Mouse (Mus musculus) gastrocnemius, adult 18-20 months (tissue): ENCODE measurements around the gene Wdr74. TPM values are rescaled to one million over a fixed set of nuclear protein-coding genes. Genes with fewer than 3 reads are reported as not detected.
A peak's percentile ranks its signal among the peaks of the same experiment; 100 is the strongest.

Source experiments
- DNase-seq: peaks from one replicate; pipeline ENCODE4 v3.0.0; 2021; ENCODE audit warnings: low spot score
- long read RNA-seq, 2 experiments: library from polyadenylated mRNA; stranded (forward); transcript quantifications; one replicate each; pipeline ENCODE4 v2.0.0; 2021
- total RNA-seq, 2 experiments: library from RNA; stranded (reverse); gene quantifications; 2 replicates each; pipeline ENCODE4 v1.2.3; 2021

Wdr74 gene
- 10 to 100 TPM; 16.4 to 16.9 TPM for total RNA-seq
- long read RNA-seq, experiment 1, transcript Wdr74-201 (11 exons, 1,204 nt), result major isoform, 12 of 12 reads
- long read RNA-seq, experiment 1, partial matches to known transcripts, result 0 of 12 reads
- long read RNA-seq, experiment 1, other reads (novel, unspliced or antisense), result 0 of 12 reads
- long read RNA-seq, experiment 2, transcript Wdr74-201 (11 exons, 1,204 nt), result major isoform, 10 of 13 reads
- long read RNA-seq, experiment 2, partial matches to known transcripts, result 2 of 13 reads
- long read RNA-seq, experiment 2, other reads (novel, unspliced or antisense), result 1 of 13 reads

GRCm38 (mm10) chr19:8735389-8736159, at the start of gene Wdr74:
TSS of gene Wdr74 (plus strand) at chr19:8735827.
- peak; percentile 90 for DNase-seq

- no peak for DNase-seq
These were observed 43.6 kb upstream of the Wdr74 start for GRCm38 (mm10) chr19:8691871-8692539.

- DNase-seq, result no peak
These were observed 42.9 kb upstream of the Wdr74 start for GRCm38 (mm10) chr19:8692740-8693139.

GRCm38 (mm10) chr19:8695330-8695729, 40.3 kb upstream of the Wdr74 start:
- DNase-seq, result no peak

- DNase-seq, result no peak
These were observed 36.0 kb upstream of the Wdr74 start for GRCm38 (mm10) chr19:8699652-8700051.

- no peak for DNase-seq
These were observed 33.2 kb upstream of the Wdr74 start for GRCm38 (mm10) chr19:8702458-8702857.

DNA sequence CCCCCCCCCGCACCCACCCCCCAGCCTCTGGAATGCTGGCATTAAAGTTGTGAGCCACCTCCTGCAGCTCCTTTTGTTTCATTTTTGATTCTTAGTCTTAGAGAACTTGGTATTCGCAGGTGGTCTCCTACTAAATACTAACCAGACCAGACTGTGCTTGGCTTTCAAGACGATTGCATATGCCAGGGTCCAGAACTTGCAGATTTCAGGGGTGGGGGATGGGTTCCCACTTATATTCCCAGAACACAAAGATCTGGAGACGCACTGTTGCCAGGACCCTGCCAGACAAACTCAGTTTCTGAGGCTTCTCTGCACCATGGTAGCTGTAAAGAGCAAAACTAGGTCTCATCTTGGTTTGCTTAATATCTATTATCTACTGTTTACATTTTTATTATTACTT, 32.1 kb upstream of the Wdr74 start:
- DNase-seq, result no peak

- DNase-seq, result no peak
These were observed 30.5 kb upstream of the Wdr74 start for GRCm38 (mm10) chr19:8705026-8705708.

DNA sequence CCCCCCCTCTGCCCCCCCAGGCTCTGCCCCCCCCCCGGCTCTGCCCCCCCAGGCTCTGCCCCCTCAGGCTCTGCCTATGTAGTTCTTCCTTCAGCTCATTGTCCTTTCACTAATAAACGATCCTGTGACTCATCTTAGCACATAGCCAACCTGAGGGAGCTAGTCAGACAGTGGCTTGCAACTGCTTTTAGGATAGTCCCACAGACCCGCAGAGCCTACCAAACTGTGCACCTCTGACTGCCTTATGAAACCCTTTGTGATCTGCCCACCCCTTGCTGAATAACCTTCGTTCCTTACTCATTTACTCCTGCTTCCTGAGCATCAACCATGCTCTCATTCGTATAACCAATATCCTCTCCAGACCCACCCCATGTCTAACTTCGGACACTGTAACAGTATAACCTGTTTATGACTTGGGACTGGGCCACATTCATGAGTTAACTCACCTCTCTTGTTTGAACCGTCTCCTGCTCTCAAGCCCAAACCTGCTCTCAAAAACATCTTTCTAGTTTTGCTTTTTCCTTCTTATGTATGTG, 29.4 kb upstream of the Wdr74 start:
- DNase-seq, result no peak

DNA sequence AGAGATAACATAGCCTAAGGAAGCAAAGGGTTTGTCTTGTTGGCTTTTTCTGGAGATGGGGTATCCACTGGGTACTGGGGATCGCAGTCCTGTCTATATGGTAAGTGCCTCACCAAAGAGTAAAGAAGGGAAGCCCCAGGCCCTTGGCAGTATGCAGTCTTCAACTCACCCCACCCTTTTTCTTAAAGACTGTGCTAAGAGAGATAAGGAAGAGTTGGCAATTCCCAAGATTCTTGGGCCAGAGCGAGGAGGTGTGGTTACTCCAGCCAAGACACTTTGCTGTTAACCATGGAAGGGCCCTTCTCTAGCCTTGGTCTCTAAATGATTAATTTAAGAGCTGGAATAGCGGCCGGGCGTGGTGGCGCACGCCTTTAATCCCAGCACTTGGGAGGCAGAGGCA, 28.7 kb upstream of the Wdr74 start:
- DNase-seq, result no peak

DNA sequence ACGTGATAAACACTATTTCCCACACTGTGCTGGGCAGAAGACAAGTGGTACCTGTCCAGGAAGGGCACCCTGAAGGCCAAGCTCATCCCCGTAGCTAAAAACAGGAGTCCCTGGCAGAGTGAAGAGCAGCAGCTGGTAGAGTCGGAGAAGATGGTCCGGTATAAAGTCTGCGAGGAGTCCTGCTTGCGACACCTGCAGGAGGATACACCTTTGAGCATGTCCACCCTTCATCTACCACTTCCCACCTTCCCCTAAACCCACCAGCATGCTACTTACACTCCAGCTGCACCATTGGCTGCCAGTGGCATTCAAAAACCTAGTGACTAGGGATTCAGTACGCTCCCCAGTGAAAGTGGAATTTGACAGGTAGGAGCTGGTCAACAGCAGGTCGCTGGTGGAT, 26.7 kb upstream of the Wdr74 start:
- DNase-seq, result no peak

DNA sequence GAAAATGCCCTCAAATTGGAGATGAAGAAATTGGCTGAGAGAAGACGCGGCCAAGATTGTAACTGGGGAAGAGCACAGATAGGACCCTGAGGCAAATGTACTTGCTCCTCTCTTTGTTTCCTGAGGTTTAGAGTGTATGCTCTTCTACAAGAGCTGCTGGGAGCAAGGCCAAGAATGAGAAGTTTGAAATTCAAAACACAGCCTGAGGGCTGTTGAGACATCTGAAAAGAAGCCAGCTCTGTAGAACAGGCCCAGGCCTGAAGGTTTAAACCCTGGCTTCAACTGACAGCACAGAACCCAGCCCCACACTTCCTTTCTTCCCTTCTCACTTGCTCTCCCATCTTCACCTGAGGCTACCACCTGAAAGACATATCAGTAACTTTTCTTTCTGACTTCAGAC, 25.6 kb upstream of the Wdr74 start:
- DNase-seq, result no peak

DNA sequence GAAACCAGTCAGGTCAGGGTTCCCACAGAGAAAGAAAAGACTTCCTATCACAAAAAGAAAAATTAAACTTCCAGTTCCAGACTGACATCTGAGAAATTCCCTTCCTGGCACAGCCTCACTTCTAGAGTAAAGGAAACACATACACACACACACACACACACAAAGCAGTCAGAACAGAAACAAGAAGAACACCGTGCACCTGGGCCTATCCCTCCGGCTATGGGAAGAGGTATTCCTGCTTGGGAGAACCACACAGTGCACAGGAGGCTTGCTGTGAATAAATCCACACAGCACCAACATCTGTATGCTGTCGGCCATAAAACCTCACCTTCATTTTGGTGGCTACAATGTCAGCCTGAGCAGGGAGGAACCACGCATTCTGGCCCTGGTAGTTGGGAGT, 24.1 kb upstream of the Wdr74 start:
- DNase-seq, result no peak

DNA sequence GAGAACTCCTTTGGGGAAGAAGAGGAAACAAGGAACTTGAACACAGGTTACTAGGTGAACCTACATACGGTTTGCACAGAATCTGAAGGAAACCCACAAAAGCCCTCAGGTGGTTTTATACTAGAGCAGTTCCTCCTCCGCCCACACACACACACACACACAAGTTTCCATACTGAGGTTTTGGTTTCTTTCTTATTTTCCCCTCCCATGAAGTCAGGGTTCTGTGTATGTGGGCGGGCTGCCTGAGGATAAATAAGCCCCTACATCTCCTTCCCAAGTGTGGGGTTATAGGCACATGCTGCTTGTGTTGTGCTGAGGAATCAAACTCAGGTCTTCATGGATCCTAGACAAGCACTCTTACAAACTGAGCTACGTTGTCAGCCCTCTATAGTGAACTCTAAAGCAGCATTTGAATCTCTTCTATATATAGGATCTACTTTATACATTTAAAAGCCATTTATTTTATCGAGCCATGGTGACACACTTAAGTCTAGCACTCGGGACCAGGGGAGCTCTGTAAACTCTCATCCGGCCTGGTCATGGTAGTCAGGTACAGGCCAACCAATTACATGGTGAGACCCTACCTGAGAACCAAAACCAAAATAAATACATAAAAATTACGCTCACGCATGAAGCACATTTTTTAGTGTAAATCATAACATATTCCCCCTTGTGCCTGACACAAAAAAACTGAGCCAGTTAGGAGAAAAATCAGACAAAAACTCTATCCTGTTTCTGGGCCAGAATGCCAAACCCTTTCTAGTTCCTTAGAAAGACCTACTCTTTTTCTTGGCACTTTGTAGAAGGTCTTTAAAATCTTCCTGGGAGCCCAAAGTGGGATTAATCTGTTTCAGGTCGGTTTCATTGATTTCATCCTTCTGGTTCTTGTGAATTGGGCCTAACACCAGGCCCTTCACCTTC, 23.4 kb upstream of the Wdr74 start:
- DNase-seq, result no peak

GRCm38 (mm10) chr19:8712870-8713305, 22.7 kb upstream of the Wdr74 start:
- DNase-seq, result peak; percentile 63

DNA sequence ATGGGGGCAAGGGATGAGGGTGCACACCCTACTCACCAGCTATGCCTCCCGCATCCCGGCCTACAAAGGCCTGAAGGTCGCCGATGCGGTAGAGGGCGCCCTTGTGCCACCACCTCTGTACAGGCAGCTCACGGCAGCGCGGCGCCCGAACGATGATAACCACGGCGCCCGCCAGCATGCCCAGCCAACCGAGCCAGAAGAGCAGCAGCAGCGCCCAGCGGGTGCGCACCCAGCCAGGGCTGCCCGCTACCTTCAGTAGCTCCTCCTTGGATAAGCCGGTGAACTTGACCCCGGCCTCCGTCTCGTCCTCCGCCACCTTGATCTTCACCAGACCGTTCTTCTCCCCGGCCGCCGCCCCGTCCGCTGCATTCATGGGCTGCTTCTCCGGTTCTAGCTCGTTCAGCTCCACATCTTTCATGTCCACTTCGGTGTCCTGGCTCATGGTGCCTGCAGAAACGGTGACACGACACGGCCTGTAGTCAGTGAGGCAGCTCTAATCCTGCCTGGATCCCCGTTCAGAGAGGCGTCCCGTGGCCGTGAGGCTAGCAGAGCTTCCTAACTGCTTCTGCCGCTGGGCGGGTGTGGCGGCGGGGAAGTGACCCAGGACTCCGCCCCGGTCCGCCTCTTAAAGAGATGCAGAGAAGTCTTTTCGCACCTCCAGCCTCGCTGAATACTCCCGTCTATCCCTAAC, 22.2 kb upstream of the Wdr74 start:
- peak; percentile 92 for DNase-seq

DNA sequence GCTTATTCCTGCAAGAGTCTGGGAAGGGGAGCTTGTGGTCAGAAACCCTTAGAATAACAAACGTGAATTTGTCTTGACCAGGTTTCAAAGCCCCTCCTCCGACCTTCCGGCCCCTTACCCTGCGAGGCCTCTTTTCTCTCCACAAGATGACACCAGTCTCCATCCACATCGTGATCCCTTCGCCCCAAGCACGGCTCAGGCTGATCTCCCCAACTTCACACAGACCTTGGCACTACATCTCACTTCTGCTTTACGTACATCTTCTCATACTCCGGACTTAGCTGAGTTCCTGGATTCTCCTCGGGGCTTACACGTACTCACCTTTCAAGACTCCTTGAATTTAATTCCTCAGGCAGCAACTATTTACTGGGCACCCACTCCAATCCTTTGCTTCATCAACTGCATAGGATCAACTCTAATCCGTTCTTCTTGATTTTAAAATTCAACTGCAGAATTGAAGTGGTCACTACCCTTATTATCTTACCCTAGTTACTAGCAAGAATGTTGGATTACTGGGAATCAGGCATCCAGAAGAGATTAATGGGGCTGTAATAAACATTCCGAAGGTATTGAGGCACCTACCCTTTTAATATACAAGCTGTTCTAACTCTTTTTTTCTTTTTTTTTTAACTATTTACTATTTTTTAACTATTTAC, 21.5 kb upstream of the Wdr74 start:
- DNase-seq, result no peak

DNA sequence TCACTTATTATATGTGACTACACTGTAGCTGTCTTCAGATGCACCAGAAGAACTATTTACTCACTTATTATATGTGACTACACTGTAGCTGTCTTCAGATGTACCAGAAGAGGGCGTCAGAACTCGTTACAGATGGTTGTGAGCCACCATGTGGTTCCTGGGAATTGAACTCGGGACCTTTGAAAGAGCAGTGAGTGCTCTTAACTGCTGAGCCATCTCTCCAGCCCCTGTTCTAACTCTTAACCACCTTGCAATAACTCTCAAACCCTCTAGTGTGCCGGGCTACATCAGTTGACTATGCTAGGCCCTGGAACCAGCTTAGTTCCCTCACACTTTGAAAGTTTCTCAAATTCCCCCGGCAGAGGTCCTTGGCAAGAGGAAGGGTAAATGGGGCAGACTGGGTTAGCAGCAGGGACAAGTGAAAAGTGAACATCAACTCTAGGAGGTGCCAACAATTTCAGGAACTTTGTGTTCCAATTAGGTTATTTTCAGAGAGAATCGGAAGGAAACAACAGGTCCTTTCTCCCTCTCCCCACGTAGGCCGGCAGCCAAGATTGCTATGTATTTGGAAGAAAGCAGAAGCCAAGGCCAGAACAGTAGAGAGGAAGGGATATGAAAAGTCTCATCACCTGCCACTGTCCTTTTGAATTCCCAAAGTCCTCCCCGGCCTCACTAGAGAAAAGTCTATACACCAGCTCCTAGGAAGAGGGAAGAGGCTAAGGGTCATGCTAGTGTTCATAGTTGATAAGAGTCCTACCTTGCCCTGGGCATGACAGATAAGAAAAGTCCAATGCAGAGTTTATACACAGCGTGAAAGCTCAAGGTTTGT, 20.8 kb upstream of the Wdr74 start:
- DNase-seq, result no peak
